Mouse (Mus musculus) forebrain, embryonic 11.5 days (tissue): ENCODE results near the gene Lrba. TPM values are rescaled to one million over a fixed set of nuclear protein-coding genes. Genes with fewer than 3 reads are reported as not detected.

Experiments
- ATAC-seq: fragments of 200-750 bp; cut with Nextera tagmentation; replicated peaks from 2 replicates; pipeline ENCODE4 v1.8.0; 2017; ENCODE audit warnings: moderate TSS enrichment; ENCODE audit not compliant: low FRiP score
- DNase-seq: peaks from one replicate; pipeline ENCODE4 v3.0.0-alpha.2; 2017; ENCODE audit warnings: low spot score
- H3K27ac ChIP-seq: fragments of 300-500 bp; sonication (generic); 2 replicates; pipeline ENCODE4 v1.5.1; 2014; ENCODE audit warnings: low read depth, low read length
- H3K27me3 ChIP-seq: fragments of 300-500 bp; sonication (generic); 2 replicates; pipeline ENCODE4 v1.6.1; 2014; ENCODE audit warnings: mild to moderate bottlenecking, low read length, mixed read lengths; ENCODE audit not compliant: control insufficient read depth, insufficient read depth
- H3K36me3 ChIP-seq: fragments of 300-500 bp; sonication (generic); 2 replicates; pipeline ENCODE4 v1.6.1; 2014; ENCODE audit warnings: mild to moderate bottlenecking, low read length, moderate library complexity, mixed read lengths; ENCODE audit not compliant: control insufficient read depth, insufficient read depth
- H3K4me1 ChIP-seq: fragments of 300-500 bp; sonication (generic); replicated peaks from 2 replicates; pipeline ENCODE4 v1.6.1; 2014; ENCODE audit warnings: low read length, mixed read lengths; ENCODE audit not compliant: control insufficient read depth, insufficient read depth
- H3K4me2 ChIP-seq: fragments of 300-500 bp; sonication (generic); 2 replicates; pipeline ENCODE4 v1.6.1; 2014; ENCODE audit warnings: low read depth, mild to moderate bottlenecking, low read length, moderate library complexity, mixed read lengths; ENCODE audit not compliant: severe bottlenecking
- H3K4me3 ChIP-seq: fragments of 300-500 bp; sonication (generic); 2 replicates; pipeline ENCODE4 v1.5.1; 2014; ENCODE audit warnings: low read depth, low read length
- H3K9ac ChIP-seq: fragments of 300-500 bp; sonication (generic); 2 replicates; pipeline ENCODE4 v1.6.1; 2014; ENCODE audit warnings: low read length
- H3K9me3 ChIP-seq: fragments of 300-500 bp; sonication (generic); 2 replicates; pipeline ENCODE4 v1.6.1; 2016; ENCODE audit warnings: low read length, mixed read lengths; ENCODE audit not compliant: control insufficient read depth
- WGBS: fragments of 180-500 bp; shearing (Covaris S2); extraction: QIAGEN DNeasy Blood & Tissue Kit; methylation state at CpG from one replicate; pipeline ENCODE4 v1.1.7; 2014; 5-methylcytosine and 5-hydroxymethylcytosine counted together
- polyA plus RNA-seq: library from polyadenylated mRNA; unstranded; fragments of >200 nt; fragmentation: Nextera tagmentation; extraction: Ambion mirVana; gene quantifications from 2 replicates; pipeline ENCODE4 v1.2.1, GENCODE M21; 2014

Gene Lrba
- polyA plus RNA-seq, 1 experiment from 2014 or later: 4.3 TPM

GRCm38 (mm10) chr3:86807750-86808467 is 583.4 kb downstream of the Lrba start:
- Histone ChIP-seq H3K4me3 (no peak overlapping the region), H3K27me3 (no peaks in the 10 kb centered on the region), H3K4me1 (no peaks in the 10 kb centered on the region), H3K27ac (no peak overlapping the region), H3K9me3 (no peaks in the 10 kb centered on the region), H3K9ac (no peak overlapping the region), H3K36me3 (no peaks in the 10 kb centered on the region), H3K4me2 (no peak overlapping the region)
- no peak for ATAC-seq
- WGBS: 77% methylated on average over 14 of the region's 14 CpGs
- DNase-seq: peak; percentile 65

DNA sequence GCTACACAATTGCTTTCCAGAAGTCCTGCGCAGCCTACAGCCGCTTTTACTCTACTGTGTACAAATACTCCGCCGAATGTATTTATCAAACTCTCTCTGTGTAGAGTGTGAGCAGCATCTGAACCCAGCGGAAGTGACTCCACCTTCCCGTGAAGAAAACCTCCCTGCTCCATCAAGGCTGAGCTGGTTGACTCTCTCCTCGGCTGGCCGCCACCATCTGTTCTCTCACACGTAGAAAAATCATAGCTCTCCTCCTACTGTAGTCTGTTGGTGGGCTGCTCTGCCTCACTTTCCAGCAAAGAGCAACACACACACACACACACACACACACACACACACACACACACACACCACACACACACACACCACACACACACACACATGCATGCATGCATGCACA is 584.7 kb downstream of the Lrba start:
- peak; percentile 45 for DNase-seq

DNA sequence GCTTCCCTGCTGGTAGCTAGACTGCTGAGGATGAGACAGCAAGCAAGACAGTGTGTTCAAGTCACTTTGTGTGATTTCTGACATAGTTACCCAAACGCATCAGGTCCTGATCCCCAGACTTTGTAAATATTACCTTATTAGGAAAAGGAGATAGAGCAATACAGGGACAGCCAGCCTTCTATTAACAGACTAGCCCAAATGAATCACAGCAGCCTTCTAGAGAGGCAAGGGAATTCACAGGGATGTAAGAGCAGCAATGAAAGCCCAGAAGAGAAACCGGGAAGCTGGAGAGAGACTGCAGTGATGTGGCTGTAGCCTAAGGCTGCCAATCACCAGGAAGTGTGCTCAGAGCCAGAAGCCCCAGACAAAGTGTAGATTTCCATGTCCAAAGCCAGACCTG is 585.2 kb downstream of the Lrba start:
- Histone ChIP-seq H3K9me3 (no peaks in the 10 kb centered on the region), H3K4me3 (no peak overlapping the region), H3K36me3 (no peaks in the 10 kb centered on the region), H3K9ac (no peak overlapping the region), H3K4me2 (no peak overlapping the region), H3K27ac (no peak overlapping the region), H3K4me1 (no peaks in the 10 kb centered on the region), H3K27me3 (no peaks in the 10 kb centered on the region)
- DNase-seq (no peak), ATAC-seq (no peak)
- WGBS: 73% methylated on average over 2 of the region's 2 CpGs

More for the DNA sequence above, 584.7 kb downstream of the Lrba start:
- H3K27me3 ChIP-seq: no peaks in the 10 kb centered on the region
- no peaks in the 10 kb centered on the region for H3K9me3 ChIP-seq
- no peak for ATAC-seq
- H3K4me3 ChIP-seq: no peak overlapping the region
- 91% methylated on average over 9 of the region's 9 CpGs for WGBS
- H3K36me3 ChIP-seq: no peaks in the 10 kb centered on the region
- H3K9ac ChIP-seq: no peak overlapping the region
- no peak overlapping the region for H3K4me2 ChIP-seq
- H3K27ac ChIP-seq: no peak overlapping the region
- no peaks in the 10 kb centered on the region for H3K4me1 ChIP-seq

GRCm38 (mm10) chr3:86810908-86811307 is 586.4 kb downstream of the Lrba start:
- H3K36me3 ChIP-seq: no peaks in the 10 kb centered on the region
- no peak for DNase-seq
- H3K27ac ChIP-seq: no peak overlapping the region
- 89% methylated on average over 5 of the region's 5 CpGs for WGBS
- H3K4me3 ChIP-seq: no peak overlapping the region
- no peak overlapping the region for H3K9ac ChIP-seq
- no peak overlapping the region for H3K4me2 ChIP-seq
- no peaks in the 10 kb centered on the region for H3K4me1 ChIP-seq
- no peak for ATAC-seq
- no peaks in the 10 kb centered on the region for H3K9me3 ChIP-seq
- H3K27me3 ChIP-seq: no peaks in the 10 kb centered on the region

DNA sequence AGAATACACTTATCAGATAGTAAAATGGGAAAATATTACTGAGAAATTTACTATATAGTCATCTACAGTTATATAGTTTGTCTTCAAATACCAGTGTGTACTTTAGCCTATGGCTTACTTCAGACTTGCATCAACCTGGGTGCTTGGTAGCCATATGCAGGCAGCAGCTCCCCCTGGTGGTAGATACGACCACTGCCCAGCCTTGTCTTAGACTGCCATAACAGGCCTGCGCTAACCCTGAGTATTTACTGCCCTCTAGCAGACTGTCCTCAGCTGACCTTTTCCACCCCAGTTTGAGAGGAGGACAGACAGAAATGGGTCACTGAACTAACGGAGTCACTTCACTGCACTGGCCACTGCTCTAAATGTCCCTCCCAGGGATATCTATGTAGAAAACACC is 588.2 kb downstream of the Lrba start:
- H3K27me3 ChIP-seq: no peaks in the 10 kb centered on the region
- no peak overlapping the region for H3K27ac ChIP-seq
- H3K4me3 ChIP-seq: no peak overlapping the region
- ATAC-seq: peak; percentile 80
- WGBS: 15% methylated on average over 3 of the region's 3 CpGs
- peak; percentile 86 for DNase-seq
- H3K4me1 ChIP-seq: no peaks in the 10 kb centered on the region
- H3K9me3 ChIP-seq: no peaks in the 10 kb centered on the region
- no peak overlapping the region for H3K4me2 ChIP-seq
- no peak overlapping the region for H3K9ac ChIP-seq
- no peaks in the 10 kb centered on the region for H3K36me3 ChIP-seq

GRCm38 (mm10) chr3:86818001-86818585 is 593.6 kb downstream of the Lrba start:
- no peaks in the 10 kb centered on the region for H3K9me3 ChIP-seq
- ATAC-seq (peak; percentile 46; the same call in 1 of the 2 replicates), DNase-seq (no peak)
- H3K27ac ChIP-seq: no peak overlapping the region
- H3K4me1 ChIP-seq: no peaks in the 10 kb centered on the region; the same call in 1 of the 2 replicates
- H3K4me2 ChIP-seq: no peak overlapping the region
- WGBS: 54% methylated on average over 13 of the region's 13 CpGs
- H3K36me3 ChIP-seq: no peaks in the 10 kb centered on the region
- no peak overlapping the region for H3K9ac ChIP-seq
- no peak overlapping the region for H3K4me3 ChIP-seq
- no peaks in the 10 kb centered on the region for H3K27me3 ChIP-seq

DNA sequence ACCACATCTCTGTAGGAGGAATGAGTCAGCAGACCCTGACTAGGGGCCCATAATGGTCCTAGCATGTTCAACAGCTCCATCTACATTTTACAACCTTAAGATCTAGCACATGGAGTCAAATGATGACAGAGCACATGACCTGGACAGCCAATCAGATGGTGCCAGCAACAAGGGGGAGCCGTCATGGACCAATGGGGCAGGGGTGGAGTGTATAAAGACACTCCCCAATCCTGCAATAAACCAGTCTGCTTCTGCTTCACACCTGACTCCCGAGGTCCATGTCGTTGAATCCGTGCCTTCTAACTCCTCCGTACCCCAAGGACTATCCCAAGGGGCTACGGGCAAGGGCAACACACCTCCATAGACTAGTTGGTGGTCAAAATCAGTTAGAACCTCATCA is 594.9 kb downstream of the Lrba start:
- no peaks in the 10 kb centered on the region for H3K9me3 ChIP-seq
- ATAC-seq (no peak), DNase-seq (no peak)
- no peaks in the 10 kb centered on the region; the same call in 1 of the 2 replicates for H3K4me1 ChIP-seq
- H3K9ac ChIP-seq: no peak overlapping the region
- H3K4me2 ChIP-seq: no peak overlapping the region
- H3K27me3 ChIP-seq: no peaks in the 10 kb centered on the region
- H3K4me3 ChIP-seq: no peak overlapping the region
- H3K36me3 ChIP-seq: no peaks in the 10 kb centered on the region
- no peak overlapping the region for H3K27ac ChIP-seq
- WGBS: 97% methylated on average over 6 of the region's 6 CpGs

- 88% methylated on average over 10 of the region's 10 CpGs for WGBS
- no peak for DNase-seq
Measured at GRCm38 (mm10) chr3:86820344-86820743, 595.9 kb downstream of the Lrba start.

GRCm38 (mm10) chr3:86821383-86821782 is 596.9 kb downstream of the Lrba start:
- no peak overlapping the region for H3K4me2 ChIP-seq
- DNase-seq (no peak), ATAC-seq (no peak)
- H3K36me3 ChIP-seq: no peaks in the 10 kb centered on the region
- no peaks in the 10 kb centered on the region for H3K27me3 ChIP-seq
- H3K4me3 ChIP-seq: no peak overlapping the region
- 67% methylated on average over 3 of the region's 3 CpGs for WGBS
- no peak overlapping the region for H3K27ac ChIP-seq
- H3K9ac ChIP-seq: no peak overlapping the region
- no peaks in the 10 kb centered on the region for H3K9me3 ChIP-seq
- H3K4me1 ChIP-seq: no peaks in the 10 kb centered on the region; the same call in 1 of the 2 replicates

More at GRCm38 (mm10) chr3:86820344-86820743, 595.9 kb downstream of the Lrba start:
- H3K36me3 ChIP-seq: no peaks in the 10 kb centered on the region
- no peaks in the 10 kb centered on the region for H3K27me3 ChIP-seq
- H3K4me1 ChIP-seq: no peaks in the 10 kb centered on the region; the same call in 1 of the 2 replicates
- no peak overlapping the region for H3K27ac ChIP-seq
- no peak overlapping the region for H3K4me2 ChIP-seq
- no peak for ATAC-seq
- no peak overlapping the region for H3K4me3 ChIP-seq
- H3K9ac ChIP-seq: no peak overlapping the region
- no peaks in the 10 kb centered on the region for H3K9me3 ChIP-seq
